Mouse (Mus musculus): ENCODE data around the gene Zcchc2. TPM values are rescaled to one million over a fixed set of nuclear protein-coding genes. Genes with fewer than 3 reads are reported as not detected.

Zcchc2 gene
- polyA plus RNA-seq, 1 experiment = 16.3 TPM

DNA sequence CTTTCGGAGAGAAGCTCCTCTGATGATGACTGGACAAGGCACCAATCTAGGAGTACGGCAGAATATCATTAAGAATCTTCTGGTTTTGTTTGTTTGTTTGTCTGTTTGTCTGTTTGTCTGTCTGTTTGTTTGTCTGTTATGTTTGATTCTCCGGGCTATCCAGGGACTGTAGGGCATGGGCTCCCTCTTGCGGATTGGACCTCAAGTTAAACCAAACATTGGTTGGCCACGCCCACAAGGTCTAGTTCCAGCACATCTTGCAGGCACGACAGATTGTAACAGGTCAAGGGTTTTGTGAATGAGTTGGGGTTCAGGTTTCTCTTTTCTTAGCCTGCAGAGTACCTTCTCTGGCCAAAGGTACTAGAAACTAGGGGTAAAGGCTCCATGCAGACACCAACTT lies 64.8 kb downstream of the Zcchc2 start:
- no peak for TF ChIP-seq POLR2A (IDR thresholded peaks at IDR 0.05; ENCODE audit: low read depth, low read length)
- TF ChIP-seq CTCF (IDR thresholded peaks at IDR 0.05; ENCODE audit: borderline replicate concordance, insufficient read depth, low read length) = no peak
- no peak overlapping the region for H3K27ac ChIP-seq (ENCODE audit: insufficient read depth, low read length)
- no peak overlapping the region for H3K4me3 ChIP-seq (ENCODE audit: insufficient read depth, low read length)
- no peaks in the 10 kb centered on the region for H3K4me1 ChIP-seq (ENCODE audit: control insufficient read depth, insufficient read depth, low read length)

DNA sequence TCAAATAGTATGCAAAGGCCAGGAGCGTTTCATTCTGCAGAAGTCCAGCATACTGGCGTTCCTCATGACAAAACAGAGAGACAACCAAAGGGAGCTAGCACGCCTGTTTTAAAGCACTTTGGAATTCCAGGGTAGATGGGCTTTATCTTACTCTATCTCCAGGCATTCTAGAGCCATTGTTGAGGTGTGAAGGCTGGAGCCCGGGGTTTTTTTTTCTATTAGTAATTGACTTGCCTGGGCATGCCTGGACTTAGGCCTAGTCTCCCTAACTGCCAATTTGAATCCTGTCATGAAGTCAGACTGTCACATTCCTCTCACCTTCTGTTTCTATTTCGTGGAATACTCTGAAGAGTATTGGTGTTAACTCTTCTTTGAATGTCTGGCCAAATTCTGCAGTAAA lies 68.1 kb downstream of the Zcchc2 start:
- H3K4me3 ChIP-seq (ENCODE audit: insufficient read depth, low read length) = no peak overlapping the region
- no peak overlapping the region for H3K27ac ChIP-seq (ENCODE audit: insufficient read depth, low read length)
- H3K4me1 ChIP-seq (ENCODE audit: control insufficient read depth, insufficient read depth, low read length) = no peaks in the 10 kb centered on the region
- TF ChIP-seq POLR2A (IDR thresholded peaks at IDR 0.05; ENCODE audit: low read depth, low read length) (no peak), CTCF (IDR thresholded peaks at IDR 0.05; ENCODE audit: borderline replicate concordance, insufficient read depth, low read length) (no peak)

DNA sequence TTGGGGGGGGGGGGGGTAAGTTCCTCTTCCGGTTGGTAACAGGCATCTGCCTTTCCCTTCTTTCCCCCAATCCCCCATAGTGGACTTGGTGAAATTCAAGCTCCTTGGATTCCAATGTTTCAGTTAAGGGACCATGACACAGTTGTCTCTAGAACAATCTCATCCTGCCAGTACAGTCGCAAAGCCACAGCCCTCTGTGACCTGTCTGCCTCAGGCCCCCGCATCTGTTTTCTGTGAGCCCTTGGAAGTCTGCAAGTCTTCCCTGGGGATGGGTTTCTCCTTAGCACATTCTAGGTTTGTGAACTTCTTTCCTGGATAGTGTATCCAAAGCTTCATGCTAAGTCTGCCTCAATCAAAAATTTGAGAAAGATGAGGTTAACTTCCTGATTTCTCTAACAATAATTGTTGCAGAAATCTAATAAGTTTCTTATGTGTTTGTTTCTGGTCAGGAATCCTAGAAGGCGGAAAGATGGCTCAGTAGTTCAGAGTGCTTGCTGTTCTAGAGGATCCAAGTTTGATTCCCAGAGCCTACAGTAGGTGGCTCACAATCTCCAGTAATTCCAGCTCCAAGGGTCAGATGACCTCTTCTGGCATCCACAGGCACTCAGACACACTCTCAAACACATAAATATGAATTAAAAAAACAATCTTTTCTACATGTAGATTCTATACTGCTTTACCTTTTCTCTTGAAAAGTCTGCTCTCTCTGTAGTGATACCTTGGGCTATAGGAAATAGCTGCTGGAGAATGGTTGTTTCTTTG lies 69.5 kb downstream of the Zcchc2 start:
- no peak for TF ChIP-seq POLR2A (IDR thresholded peaks at IDR 0.05; ENCODE audit: low read depth, low read length)
- no peak for TF ChIP-seq CTCF (IDR thresholded peaks at IDR 0.05; ENCODE audit: borderline replicate concordance, insufficient read depth, low read length)
- no peak overlapping the region for H3K27ac ChIP-seq (ENCODE audit: insufficient read depth, low read length)

DNA sequence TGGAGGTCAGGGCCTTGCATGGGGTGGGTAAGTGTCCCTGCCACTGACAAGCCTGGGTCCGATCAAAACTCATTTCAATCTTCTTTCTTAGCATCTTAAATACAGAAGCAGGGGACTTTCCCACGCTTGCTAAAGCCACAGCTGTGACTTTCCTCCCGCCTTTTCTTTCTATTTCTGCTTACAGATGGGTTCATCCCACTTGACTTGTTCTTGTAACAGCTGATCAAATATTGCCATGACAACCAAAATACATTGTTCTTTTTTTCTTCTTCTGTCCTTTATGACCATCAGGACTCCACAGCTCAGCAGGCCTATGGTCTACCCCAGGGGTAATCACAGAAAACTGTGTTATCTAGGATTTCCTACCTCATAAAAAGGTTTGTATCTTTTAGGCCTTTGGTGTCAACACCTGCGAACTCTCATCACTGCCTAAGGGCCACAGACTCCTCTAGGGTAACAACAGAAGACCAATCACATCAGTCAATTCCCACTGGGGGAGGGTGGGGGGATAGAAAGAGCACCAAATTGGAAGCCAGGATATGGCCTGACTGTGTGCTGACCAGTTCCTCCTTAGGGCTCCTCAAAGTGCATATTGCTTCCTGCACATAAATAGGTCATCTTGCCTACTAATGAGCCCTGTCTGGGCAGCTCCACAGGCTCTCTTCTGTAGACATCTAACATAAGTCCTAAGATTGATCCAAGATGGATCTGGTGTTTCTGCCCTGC lies 71.1 kb downstream of the Zcchc2 start:
- H3K4me1 ChIP-seq (ENCODE audit: control insufficient read depth, insufficient read depth, low read length) = no peaks in the 10 kb centered on the region
- H3K4me3 ChIP-seq (ENCODE audit: insufficient read depth, low read length) = no peak overlapping the region
- no peak for TF ChIP-seq CTCF (IDR thresholded peaks at IDR 0.05; ENCODE audit: borderline replicate concordance, insufficient read depth, low read length)
- TF ChIP-seq POLR2A (IDR thresholded peaks at IDR 0.05; ENCODE audit: low read depth, low read length) = no peak
- H3K27ac ChIP-seq (ENCODE audit: insufficient read depth, low read length) = no peak overlapping the region

More for the DNA sequence above, 69.5 kb downstream of the Zcchc2 start:
- no peak overlapping the region for H3K4me3 ChIP-seq (ENCODE audit: insufficient read depth, low read length)
- no peaks in the 10 kb centered on the region for H3K4me1 ChIP-seq (ENCODE audit: control insufficient read depth, insufficient read depth, low read length)

DNA sequence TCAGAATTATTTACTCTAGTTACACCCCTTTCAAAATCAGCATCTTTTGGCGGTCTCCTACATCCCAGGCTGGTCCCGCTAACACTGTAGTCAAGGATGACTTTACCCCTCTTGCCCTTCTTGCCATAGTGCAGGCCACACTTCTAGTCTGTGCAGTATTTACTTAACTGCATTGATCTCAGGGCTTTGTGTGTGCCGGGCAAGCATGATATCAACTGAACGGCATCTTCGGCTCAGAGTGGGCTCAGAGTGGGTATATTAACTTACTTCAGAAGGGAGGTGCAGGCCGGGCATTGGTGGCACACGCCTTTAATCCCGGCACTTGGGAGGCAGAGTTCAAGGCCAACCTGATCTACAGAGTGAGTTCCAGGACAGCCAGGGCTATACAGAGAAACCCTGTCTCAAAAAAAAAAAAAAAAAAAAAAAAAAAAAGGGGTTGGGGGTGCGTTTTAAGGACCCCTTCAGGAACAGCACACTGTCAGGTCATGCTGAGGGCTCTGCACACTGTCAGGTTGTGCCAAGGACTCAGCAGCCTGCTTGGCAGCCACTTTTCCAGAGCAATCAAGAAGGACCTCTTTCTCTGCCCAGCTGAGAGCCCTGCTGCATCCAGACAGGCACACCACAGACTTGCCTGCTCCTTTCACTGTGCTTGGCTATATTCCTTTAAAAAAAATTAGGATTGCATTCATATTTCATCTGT lies 72.8 kb downstream of the Zcchc2 start:
- TF ChIP-seq POLR2A (IDR thresholded peaks at IDR 0.05; ENCODE audit: low read depth, low read length) (no peak), CTCF (IDR thresholded peaks at IDR 0.05; ENCODE audit: borderline replicate concordance, insufficient read depth, low read length) (no peak)
- Histone ChIP-seq H3K27ac (ENCODE audit: insufficient read depth, low read length) (no peak overlapping the region), H3K4me1 (ENCODE audit: control insufficient read depth, insufficient read depth, low read length) (no peaks in the 10 kb centered on the region), H3K4me3 (ENCODE audit: insufficient read depth, low read length) (no peak overlapping the region)

DNA sequence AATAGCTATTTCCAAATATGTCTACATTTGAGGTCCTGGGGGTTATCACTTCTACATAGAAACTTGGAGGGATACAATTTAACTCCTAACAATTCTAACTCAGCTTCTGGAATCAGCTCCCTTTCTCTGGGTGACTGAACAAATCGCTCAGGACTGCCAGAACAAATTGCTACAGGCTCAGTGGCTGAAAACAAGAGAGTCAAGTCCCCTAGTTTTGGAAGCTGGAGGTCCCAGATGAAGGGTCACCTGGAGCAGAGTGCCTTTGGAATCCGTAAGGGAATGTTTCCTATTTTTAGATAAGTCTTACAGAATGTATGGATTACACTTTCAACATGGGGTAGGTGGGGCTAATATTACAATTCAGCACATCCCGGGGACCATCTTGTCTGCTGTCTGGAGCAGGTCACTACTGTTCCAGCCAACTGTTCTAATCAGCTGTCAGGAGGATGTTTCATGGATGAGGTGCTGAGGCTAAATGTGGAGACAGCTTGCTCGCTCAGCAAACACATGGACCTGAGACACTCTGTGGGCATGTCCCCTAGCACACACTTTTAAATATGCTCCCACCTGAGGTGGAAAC lies 73.5 kb downstream of the Zcchc2 start:
- H3K4me3 ChIP-seq (ENCODE audit: insufficient read depth, low read length) = no peak overlapping the region
- TF ChIP-seq CTCF (IDR thresholded peaks at IDR 0.05; ENCODE audit: borderline replicate concordance, insufficient read depth, low read length) = no peak
- TF ChIP-seq POLR2A (IDR thresholded peaks at IDR 0.05; ENCODE audit: low read depth, low read length) = no peak
- H3K27ac ChIP-seq (ENCODE audit: insufficient read depth, low read length) = no peak overlapping the region
- no peaks in the 10 kb centered on the region for H3K4me1 ChIP-seq (ENCODE audit: control insufficient read depth, insufficient read depth, low read length)

DNA sequence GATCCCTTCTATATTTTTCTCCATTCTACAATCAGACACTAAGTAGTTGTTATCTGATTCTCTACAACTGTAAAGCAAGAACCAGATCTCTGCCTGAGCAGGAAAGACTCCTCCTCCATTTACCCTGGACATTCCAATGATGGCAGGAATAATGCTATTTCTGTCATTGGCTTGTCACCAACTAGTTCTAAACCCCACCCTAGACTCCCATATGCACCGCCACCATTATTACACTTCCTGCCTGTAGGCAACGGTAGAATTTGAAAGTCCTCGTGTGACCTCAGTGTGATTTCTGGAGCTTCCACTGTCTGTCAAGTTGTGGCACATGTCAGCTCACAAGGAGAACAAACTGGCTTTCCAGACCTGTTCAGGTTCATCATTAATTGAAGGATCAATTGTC lies 74.1 kb downstream of the Zcchc2 start:
- Histone ChIP-seq H3K4me1 (ENCODE audit: control insufficient read depth, insufficient read depth, low read length) (no peaks in the 10 kb centered on the region), H3K27ac (ENCODE audit: insufficient read depth, low read length) (no peak overlapping the region), H3K4me3 (ENCODE audit: insufficient read depth, low read length) (no peak overlapping the region)
- no peak for TF ChIP-seq POLR2A (IDR thresholded peaks at IDR 0.05; ENCODE audit: low read depth, low read length)
- TF ChIP-seq CTCF (IDR thresholded peaks at IDR 0.05; ENCODE audit: borderline replicate concordance, insufficient read depth, low read length) = no peak

DNA sequence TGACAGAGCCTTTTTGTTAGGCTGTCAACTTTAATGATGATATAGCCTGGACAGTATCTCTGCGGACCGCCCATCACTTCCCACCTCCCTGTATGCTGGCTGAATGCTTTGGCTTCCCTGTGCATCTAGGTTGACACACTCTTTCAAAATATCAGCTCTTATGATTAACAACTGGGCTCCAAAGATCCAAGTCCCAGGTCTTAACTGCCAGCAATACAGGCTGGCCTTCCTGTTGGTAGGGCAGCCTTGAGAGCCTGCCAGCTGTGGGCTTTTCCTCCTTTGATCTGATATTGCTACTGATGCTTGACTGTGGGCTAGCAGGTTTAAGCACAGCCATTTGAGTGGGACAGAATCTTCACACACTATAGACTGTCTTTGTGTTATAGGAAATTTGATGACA lies 74.5 kb downstream of the Zcchc2 start:
- Histone ChIP-seq H3K4me3 (ENCODE audit: insufficient read depth, low read length) (no peak overlapping the region), H3K4me1 (ENCODE audit: control insufficient read depth, insufficient read depth, low read length) (no peaks in the 10 kb centered on the region), H3K27ac (ENCODE audit: insufficient read depth, low read length) (no peak overlapping the region)
- no peak for TF ChIP-seq POLR2A (IDR thresholded peaks at IDR 0.05; ENCODE audit: low read depth, low read length)
- TF ChIP-seq CTCF (IDR thresholded peaks at IDR 0.05; ENCODE audit: borderline replicate concordance, insufficient read depth, low read length) = no peak

DNA sequence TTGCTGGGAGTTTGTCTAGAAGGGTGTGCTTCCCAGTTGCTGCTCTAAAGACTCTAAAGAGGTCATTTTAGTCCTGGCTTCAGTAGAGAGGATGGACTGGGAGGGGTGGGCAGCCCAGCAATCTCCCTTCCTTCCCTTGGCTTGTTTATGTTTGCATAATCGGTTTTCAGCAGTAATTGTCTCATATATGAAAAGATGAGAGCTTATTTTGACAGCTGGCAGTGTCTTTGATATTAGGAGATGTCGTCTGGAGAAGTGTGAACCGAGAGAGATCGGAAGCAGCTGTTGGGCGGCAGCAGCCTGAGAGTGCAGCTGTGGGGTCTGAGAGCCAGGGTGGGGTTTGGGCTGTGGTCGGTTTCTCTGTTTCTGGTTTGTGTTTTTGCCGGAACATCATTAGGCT lies 75.5 kb downstream of the Zcchc2 start:
- no peak overlapping the region for H3K4me3 ChIP-seq (ENCODE audit: insufficient read depth, low read length)
- no peak overlapping the region for H3K27ac ChIP-seq (ENCODE audit: insufficient read depth, low read length)
- H3K4me1 ChIP-seq (ENCODE audit: control insufficient read depth, insufficient read depth, low read length) = no peaks in the 10 kb centered on the region
- TF ChIP-seq POLR2A (IDR thresholded peaks at IDR 0.05; ENCODE audit: low read depth, low read length) (no peak), CTCF (IDR thresholded peaks at IDR 0.05; ENCODE audit: borderline replicate concordance, insufficient read depth, low read length) (no peak)
